Mouse (Mus musculus) MN1 (cell line): ENCODE results near the gene Phactr1.

Experiments
- DNase-seq: peaks from one replicate; pipeline ENCODE4 v3.0.0-alpha.2; 2016; ENCODE audit warnings: low spot score

Gene Phactr1

DNA sequence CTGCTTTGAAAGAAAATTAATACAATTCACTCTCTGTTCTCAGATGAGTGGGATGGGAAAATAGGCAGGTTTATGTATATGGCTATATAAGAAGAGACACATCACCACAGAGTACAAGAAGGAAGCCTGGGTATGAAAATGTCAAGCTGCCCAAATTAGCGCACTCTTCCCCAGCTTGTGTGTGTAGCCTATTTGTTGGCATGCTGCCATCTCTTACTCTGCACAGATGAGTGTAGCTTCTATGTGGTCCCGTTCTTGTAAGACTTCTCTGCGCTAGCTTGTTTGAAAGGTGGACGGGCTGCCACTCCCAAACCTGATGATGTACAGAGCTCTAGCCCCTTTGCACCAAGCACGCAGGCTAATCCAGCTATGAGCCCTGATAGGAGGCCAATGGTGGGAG is 78.7 kb downstream of the Phactr1 start:
- DNase-seq = no peak

DNA sequence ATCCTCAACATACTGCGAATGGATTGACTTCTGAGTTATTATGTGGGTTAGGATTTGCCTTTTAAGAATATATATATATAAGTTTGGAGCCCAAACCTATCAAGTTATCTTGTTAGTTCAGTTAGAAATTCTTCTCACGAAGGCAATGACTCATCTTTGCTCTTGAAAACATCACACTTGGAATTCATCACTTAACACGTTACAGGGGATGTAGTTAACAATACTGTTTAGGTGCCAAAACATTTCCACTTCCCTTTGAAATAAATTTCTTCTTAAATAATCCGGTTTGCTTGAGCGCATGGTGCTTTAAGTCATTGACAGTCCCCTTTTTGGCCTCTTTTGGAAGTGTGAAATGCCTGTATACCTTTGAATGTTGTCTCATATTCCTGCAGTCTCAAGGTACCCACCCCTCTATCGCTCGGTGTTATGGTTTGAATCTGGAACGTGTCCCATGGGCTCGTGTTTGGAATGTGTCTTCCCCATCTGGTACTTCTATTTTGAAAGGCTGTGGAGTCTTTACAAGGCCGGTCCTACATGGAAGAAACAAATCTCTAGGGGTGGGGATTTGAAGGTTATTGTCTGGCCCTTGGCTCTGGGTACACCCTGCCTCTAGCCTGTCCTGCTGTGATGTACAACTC is 80.6 kb downstream of the Phactr1 start:
- DNase-seq = no peak

DNA sequence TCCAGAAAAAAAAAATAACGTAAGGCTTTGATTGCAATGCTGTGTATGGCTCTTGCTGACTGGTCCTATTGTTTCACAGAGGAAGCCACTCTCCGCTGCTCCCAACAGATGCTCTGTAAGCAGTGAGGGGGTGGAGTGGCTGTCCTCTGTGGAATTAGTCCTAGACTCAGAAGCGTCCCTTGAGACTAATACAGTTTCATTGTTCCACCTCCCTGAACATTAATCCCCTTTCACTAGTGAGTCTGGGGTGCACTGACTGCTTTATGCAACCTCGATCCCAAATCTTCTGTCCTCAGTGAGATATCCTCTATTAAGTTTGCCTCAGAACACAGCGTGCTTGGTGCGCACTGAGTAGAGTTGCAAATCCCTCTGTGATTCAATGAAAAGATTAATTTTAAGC is 91.9 kb downstream of the Phactr1 start:
- no peak for DNase-seq

DNA sequence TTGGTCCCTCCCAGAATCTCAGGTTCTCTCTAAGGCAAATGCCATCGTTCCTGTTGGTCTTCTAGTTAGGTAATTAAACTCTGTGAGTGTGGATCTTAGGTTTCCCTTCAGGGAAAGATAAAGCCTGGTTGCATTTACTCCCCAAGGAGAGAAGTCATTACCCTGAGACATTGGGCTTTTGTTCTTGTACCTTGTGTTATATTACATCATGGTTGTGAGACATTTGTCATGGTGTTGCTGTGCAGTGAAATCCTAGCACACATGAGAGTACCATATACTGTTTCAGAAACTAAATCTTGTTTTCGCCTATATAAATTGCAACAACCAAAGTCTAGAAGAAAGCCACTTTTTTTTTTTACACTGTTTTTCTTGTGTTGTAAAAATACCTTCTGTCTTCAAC is 93.6 kb downstream of the Phactr1 start:
- DNase-seq = no peak

DNA sequence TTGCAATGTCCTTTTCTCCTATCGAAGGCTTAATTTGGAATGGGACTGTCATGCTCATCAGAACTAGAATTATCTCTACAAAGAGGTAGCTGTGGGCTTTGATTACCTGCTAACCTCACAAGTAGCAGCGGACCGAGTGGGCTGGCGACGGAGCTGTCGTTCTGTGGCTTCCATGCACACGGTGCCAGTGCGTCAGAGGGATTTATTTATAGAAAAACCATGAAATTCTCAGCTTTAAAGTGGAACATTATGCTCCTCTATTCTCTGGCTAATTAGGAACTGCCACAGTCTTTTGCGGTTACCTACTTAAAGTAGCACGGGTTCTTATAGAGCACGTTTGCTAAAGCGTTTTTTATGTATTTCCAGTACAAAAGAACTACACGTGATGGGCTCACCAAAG is 101.7 kb downstream of the Phactr1 start:
- DNase-seq = no peak

DNA sequence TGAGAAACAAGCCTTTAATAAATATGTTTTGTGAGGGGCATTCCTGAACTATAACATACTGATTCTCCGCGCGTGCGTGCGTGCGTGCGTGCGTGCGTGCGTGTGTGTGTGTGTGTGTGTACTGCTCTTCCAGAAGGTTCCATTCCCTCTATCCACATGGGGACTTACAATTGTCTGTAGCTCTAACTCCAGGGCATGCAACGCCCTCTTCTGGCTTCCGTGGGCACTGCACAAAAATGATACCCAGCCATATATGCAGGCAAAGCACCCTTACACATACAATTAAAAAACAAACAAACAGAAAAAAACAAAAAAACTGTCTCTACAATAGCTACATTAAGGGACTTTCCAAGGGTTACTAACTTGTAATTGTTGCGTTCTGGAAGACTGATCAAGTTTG is 108.8 kb downstream of the Phactr1 start:
- DNase-seq = no peak

DNA sequence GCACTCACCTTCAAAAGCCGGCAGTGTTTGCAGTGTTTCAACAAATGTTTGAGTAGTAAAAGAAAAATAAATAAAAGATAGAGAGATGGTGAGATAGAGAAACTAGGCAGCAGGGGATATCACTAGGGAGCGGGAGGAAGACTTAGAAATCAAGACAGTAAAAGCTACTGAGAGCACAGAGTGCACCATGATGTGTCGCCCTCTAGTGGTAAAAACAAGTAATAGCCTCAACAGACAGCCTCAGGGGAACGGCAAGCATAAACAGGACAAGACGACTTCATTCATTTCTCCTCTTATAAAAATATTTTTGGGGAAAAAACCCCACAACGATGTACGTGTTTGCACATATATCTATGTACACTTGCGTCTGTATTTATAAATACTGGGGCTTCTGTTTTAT is 111.9 kb downstream of the Phactr1 start:
- no peak for DNase-seq

DNA sequence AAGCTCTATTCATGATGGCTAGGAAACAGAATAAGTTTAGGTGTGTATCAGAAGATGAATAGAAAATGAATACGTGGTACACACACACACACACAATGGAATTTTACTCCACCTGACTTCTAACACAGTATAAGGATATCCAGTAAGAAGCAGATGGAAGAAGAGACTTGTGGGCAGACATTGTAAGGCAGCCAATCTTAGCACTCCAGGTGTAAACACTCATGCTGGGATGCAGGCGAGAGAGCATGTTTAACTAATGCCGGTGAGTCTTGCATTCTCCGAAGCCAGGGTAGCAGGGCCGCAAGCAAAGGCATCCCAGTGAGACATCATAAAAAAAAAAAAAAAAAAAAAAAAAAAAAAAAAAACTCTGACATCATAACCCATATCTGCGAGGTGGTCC is 120.1 kb downstream of the Phactr1 start:
- no peak for DNase-seq

DNA sequence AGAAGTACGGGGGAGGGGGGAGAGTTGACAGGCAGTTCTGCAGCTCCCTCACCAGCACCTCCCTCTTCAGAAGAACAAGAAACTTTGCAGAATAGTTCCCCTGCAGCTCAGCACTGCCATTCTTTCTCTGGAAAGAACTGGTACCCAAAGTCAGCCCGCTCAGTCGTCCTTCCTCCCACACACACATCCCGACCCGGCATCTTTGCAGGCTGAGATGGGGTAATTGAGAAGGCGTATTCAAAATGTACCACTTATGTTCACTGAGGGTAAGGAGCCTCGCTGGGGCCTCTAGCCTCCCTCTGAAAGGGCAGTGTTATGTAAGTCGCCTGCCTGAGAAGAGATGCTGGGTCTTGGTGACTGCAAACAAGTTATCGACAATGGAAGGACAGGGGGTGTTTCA is 123.9 kb downstream of the Phactr1 start:
- DNase-seq = no peak

DNA sequence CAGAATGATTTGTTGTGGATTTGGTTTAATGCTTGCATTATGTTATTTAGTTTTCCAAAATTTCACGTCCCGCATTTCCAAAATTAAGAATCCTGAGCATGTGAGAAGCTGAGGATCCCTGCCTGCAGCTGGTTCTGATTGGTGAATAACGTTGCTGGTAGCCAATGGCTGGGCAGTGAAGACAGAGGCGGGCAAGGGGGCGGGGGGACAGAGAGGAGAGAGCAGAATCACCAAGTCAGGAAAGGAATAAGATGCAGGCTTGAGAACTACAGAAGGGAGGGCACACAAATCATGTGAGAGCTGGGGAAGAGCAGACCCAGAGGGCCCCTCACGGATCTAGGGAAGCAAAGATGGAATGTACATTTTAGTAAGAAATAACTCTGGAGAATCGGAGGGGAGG is 132.3 kb downstream of the Phactr1 start:
- DNase-seq = peak; percentile 23

DNA sequence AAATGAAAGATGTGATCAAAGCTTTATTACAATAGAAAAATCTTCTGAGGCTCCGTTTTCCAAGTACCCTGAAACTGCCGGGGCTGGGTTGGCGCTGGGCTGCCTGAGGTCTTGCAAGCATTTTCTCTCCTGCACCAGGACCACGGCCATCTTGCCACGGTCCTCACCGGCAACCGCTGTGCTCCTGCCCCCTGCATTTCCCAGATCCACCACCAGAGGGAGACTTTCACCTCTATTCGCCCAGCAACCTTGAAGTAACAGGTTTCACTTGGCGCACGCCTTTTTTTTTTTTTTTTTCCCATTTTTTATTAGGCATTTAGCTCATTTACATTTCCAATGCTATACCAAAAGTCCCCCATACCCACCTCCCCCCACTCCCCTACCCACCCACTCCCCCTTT is 138.0 kb downstream of the Phactr1 start:
- peak; percentile 40 for DNase-seq

DNA sequence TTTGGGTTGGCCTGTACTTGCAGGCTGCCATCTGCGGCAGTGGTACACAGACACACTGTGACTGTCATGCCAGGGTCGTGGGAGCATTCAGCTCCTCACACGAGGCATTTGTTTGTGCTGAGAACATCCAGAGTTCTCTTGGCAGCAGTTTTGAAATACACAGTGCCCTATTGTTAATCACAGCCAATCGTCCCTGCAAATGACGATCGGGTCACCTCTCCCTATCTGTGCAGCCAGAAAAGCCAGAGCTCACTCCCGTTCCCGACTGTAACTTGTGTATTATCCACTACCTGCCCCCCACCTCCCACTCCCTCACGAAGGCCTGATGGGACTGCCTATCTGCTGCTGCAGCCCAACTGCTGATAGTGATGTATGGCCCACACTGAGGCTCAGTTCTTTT is 140.1 kb downstream of the Phactr1 start:
- no peak for DNase-seq

DNA sequence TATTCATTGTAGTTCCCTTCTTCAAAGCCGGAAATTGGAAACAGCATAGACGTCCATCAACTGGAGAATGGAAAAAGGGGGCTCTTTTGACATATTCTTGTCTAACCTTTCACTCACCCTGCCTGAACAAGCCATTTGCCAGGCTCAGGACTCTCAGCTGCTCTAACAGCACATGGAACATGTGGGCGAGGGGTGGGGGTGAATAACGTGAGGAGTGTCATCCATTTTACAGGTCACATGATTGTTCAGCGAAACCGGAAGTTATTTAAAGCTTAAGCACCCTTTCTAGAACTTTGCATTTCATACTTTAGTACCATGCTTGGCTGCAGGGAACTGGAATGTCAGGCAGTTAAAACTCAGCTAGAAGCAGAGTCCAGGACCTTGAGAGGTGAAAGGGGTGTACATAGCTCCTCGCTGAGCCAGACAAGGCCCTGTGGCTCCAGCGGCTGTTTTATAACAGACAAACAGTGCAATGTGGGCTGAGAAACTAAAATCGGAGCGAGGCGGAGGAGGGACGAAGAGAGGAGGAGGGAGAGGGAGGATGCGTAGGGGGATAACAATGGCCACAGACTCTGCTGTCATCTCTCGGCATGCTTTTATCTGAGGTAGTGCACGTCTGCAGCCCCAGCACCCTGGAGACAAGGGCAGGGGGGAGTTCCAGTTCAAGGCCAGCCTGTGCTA is 141.1 kb downstream of the Phactr1 start:
- DNase-seq = no peak

DNA sequence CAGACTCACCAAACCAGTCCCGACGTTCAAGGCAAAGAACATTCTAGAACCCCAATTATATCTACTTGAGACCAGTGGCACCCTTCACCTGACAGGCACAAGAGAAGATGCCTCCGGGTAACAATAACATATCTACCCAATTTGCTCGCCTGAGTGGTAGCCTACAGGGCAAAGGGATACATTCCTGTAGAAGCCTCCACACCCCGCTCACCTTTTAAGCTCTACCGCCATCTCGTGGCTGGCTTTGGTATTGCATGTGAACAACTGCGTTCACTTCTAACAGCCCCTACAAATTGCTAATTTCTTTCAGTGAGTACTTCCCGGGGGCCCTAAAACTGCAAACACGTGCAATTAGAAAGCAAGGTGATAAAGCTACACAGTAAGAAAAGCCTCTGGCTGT is 142.1 kb downstream of the Phactr1 start:
- peak; percentile 62 for DNase-seq

DNA sequence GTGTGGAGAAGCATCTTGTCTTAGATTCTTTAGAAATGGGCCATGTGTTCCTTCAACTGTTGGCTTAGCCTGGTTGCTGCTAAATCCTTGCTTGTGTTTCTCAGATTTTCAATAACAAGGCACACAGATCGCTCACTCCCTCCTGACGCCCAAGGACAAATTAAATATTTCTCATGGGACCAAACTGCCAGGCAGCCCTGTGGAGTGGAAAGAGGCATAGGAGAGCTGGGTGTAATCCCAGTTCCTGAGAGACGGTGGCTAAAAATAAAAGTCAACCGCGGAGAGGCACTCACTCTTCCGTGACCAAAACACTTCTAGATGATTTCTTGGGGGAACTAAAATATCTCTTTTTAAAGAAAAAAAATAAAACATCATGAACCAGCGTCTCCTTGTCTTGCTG is 143.5 kb downstream of the Phactr1 start:
- DNase-seq = no peak

DNA sequence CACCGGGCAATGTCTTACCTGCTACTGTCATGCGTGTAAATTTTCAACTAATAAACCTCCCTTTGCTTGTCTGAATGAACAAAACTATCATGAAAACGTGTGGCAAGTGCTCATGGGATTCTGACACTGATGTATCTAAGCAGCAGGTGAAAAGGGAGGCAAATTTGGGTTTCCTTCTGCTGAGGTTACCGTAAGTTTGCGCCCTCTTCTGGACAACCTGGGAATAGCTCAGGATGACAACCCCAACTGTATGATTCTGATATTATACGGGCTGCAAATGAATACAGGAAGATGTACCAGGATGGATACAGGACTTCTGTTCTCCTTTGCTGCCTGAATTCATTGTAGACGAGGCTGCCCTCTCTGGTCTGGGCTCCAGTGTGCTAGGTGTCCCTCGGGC is 146.2 kb downstream of the Phactr1 start:
- no peak for DNase-seq

DNA sequence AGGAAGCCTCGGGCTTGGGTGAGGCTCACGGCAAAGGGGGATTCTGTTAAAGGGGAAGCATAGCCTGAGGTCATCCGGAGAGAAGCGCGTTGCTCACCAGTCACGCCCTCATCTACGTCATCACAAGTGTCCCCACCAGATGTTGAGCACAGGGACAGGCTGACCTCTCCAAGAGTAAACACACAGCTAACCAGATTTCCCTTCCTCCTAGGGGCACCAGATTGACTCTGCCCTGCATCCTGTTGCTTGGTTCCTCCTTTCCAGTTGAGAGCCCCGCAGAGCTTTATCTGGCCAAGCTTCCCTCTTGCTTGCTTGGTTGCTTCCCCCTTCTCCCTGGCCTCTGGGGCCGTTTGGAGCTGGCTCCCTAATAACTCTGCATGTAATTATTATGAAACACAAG is 148.6 kb downstream of the Phactr1 start:
- DNase-seq = peak; percentile 30

DNA sequence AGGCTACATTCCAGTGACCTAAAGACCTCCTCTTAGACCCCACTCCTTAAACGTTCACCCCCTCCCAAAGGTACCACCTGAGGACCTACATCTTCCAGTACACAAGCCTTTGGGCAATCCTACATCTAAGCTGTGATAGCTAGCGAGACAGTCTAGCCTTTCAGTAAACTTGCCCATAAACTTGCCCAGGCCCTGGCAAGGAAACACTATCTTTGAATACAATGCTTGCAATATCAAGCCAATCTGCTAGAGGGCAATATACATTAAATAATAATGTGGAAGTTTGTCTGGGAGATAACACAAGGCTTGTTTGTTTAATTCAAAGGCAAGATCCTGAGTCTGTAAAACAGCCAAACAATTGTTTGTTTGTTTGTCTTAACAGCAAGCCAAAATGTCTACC is 155.0 kb downstream of the Phactr1 start:
- DNase-seq = peak; percentile 42

DNA sequence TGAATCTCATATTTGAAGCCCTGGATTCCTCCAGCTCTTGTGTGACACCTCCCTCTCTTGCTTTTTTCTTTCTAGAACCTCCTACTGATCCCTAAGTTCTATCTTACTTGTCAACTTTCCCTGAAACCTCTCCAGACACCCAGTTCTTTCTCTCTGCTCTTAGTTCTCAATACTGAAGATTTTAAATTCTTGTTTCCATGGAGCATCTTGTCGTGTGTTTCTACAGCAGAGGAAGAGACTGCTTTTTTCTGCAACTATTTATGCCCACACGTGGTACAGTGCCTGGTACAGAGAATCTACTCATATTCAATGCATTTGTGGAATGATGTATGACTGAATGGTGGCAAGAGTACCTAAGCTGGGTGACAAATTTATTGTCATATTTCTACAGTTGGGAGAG is 158.9 kb downstream of the Phactr1 start:
- DNase-seq = no peak

DNA sequence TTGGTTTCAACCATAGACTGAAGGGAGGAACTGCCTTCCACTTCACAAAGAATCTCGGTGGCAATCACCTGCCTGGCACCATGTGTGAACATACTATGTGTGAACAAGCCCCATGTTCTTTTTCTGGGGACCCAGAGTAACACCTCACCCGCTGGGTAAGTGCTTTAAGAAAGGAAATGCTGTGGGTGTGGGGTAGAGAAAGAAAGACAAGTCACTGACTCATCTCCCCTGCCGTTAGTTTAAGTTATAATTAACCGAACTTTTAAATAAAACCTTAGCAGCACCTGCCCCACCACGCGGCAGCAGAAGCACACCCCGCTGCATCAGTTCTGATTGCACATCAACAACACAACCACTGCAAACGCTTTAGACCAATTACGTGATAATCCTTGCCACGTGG is 171.7 kb downstream of the Phactr1 start:
- DNase-seq = no peak

DNA sequence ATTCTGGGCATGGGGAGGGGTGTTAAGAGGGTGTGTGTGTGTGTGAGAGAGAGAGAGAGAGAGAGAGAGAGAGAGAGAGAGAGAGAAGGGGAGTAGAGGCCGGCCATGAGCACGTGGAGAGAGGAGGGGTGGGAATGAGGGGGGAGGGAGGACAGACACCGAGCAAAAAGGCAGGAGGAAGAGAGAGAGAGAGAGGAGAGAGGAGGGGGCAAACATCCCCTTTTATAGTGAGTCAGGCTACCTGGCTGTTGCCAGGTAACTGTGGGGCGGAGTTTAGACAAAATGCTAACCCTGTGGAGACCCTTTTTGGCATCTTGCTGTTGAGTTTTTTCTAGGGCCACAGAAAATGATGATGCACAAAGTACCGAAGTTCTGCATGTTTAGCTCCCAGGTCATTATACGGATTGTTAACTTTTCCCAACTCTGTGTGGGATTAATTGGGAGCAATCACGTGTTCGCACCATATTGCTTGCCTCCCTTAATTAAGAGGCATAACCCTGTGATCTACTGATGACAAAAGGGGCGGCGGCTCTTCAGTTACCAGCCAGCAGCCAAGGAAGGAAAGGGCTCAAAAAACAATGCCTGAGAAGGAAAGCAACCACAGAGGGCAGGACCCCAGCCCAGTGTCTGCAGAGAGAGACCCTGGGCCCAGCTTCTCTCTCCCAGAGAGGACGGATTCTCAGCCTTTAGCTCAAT is 173.6 kb downstream of the Phactr1 start:
- DNase-seq = no peak

DNA sequence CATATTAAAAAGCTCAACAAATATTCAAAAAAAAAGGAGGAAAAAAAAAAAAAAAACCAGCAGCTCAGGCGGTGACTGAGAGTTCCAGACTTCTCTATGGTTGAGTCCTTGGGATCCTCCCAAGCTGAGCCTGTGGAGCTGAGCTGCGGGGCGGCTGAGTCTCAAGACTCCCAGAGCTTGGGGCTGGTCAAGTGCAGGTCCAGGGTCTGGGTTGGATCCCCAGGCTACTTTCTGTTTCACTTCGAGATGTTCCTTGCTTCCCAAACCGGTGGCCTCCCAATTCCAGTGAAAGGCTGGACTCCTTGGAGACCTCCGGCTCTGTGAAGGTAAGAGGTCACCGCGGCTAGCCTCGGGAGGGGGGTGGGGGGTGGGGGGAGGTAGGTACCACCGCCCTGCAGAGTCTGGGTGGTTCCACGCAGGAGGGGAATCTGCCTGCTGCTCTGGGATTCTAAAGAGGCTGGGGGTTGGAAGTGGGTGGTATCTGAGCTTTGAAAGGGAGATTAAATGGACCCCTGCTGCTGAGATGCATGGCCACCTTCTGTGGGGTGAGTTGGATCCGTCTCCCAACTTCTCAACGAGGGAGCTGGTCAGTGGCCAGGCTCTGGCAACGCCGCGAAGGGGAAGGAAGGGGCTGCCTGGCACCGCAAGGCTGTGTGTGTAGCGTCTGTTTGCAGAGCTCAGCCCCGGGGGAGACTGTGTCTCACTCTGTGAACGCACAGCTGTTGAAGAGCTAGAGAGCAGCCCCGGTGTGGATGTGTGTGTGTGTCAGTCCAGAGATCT is 185.9 kb downstream of the Phactr1 start:
- peak; percentile 66 for DNase-seq

DNA sequence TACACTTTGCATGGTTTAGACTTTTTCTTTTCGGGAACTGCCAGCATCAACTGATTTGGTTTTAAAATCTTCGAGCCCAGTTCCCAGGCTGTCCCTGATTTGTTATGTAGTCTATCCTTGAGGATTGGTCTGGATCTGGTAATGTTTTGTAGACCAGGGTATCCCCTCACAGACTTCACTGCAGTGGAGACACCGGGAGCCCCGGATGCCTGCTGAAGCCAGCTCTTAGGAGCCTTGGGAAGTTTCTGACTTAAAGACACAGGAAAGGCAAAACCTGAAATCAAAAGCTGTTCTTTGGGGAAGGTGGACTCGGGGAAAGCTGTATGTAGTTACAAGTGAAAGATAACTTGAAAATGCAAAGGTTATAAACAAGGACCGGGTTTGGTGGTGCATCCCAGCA is 186.6 kb downstream of the Phactr1 start:
- no peak for DNase-seq
